Mouse (Mus musculus): ENCODE measurements at regions not wholly inside any gene's neighbourhood (a gene's known extent, or its start where the extent isn't known, plus 50 kb on each side); places are given as distances from the start of the nearest gene placed in this dataset.

DNA sequence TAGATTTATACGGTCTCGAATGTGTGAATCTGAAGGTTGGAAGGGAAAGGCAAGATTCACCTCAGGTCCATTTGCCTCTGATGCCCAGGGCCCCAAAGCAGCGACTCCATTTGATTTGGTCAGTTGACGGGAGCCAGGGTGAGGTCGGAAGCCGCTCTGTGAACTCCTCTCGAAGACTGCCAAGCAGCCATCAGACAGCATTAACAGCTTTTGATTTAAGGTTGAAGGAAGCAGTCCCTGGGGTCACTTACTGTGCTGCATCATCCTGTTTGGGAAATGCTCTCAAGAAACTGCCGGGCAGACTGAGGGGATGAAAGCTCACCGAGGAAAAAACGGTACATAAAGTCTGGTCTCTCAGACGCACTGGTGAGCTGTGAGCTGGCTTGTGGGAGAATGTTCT, 62.2 kb upstream of the Atrnl1 start:
- 76% methylated on average over 11 of the region's 11 CpGs for WGBS (ENCODE audit: insufficient replicate concordance)
- no peak overlapping the region for H3K4me3 ChIP-seq (ENCODE audit: low read depth, low read length)
- ATAC-seq (replicated peaks; ENCODE audit: insufficient number of reproducible peaks, low FRiP score, low TSS enrichment), result no peak

DNA sequence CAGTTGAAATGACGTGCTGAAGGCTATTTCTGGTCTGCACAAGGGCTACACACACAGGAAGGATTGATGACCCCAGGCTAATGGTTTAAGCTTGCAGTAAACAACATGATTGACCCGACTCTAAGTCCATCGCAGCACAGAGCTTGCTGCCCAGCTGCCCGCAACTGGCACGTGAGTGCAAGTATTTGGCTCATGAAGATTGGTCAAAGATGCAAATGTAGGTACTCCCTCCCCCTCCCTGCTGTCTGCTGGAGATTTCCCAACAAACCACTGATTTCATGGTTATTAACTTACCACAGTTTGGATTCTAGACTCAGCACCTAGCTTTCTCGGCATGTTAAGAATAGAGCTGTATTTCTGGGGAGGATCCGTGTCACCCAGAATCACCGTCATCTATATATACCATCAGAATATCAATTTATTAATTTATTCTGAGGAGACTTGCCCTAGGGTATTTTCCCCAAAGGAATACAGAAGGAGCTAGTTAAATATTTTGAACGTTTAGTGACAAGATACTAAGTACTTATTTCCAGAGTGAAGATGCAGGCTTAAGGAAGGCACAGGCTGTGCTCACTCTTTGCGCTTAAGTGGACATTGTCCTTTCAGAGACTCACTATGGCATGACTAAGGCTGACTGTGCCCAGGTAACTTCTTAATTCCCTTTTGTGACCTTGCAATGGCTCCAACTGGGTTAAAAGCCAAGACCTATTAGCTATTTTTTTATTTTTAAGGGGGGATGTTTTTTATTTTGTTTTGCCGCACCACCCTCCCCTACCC, 57.7 kb upstream of the Atrnl1 start:
- Histone ChIP-seq H3K4me1 (ENCODE audit: control insufficient read depth, insufficient read depth, low read length) (no peaks in the 10 kb centered on the region), H3K9ac (ENCODE audit: low read depth, low read length) (no peak overlapping the region), H3K36me3 (ENCODE audit: control insufficient read depth, insufficient read depth, low read length) (no peaks in the 10 kb centered on the region), H3K4me2 (no peak overlapping the region), H3K4me3 (ENCODE audit: low read depth, low read length) (no peak overlapping the region), H3K27ac (ENCODE audit: low read depth, low read length) (no peak overlapping the region), H3K27me3 (ENCODE audit: control insufficient read depth, insufficient read depth, low read length) (no peaks in the 10 kb centered on the region), H3K9me3 (replicated peaks; ENCODE audit: control insufficient read depth, low read length) (no peaks in the 10 kb centered on the region)
- 77% methylated on average over 11 of the region's 11 CpGs for WGBS (ENCODE audit: insufficient replicate concordance)
- ATAC-seq (replicated peaks; ENCODE audit: insufficient number of reproducible peaks, low FRiP score, low TSS enrichment), result no peak

More for the DNA sequence above, 62.2 kb upstream of the Atrnl1 start:
- H3K9me3 ChIP-seq (replicated peaks; ENCODE audit: control insufficient read depth, low read length), result no peaks in the 10 kb centered on the region
- no peak overlapping the region for H3K4me2 ChIP-seq
- no peaks in the 10 kb centered on the region for H3K27me3 ChIP-seq (ENCODE audit: control insufficient read depth, insufficient read depth, low read length)
- H3K36me3 ChIP-seq (ENCODE audit: control insufficient read depth, insufficient read depth, low read length), result no peaks in the 10 kb centered on the region
- H3K27ac ChIP-seq (ENCODE audit: low read depth, low read length), result no peak overlapping the region
- H3K4me1 ChIP-seq (ENCODE audit: control insufficient read depth, insufficient read depth, low read length), result 0 out of 2 replicates have a peak, but pooled peaks cover 2% of the 10 kb centered on the region
- H3K9ac ChIP-seq (ENCODE audit: low read depth, low read length), result no peak overlapping the region

DNA sequence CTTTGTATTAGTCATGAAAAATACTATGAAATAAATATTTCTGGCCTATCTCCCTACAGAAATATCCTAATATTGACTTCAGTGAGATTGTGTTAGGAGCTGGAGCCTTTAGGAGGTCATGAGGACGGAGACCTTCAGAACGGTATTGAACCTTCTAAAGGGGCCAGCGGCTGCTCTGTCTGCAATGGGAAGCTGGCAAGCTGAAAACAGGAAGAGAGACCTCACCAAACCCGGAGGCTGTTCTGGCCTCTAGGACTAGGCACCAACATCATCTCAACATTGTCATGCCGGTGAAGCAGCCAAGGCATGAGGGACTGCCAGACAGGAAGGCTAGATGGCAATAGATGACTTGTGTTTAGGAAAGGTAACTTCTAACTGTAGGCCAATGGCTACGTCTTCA, 56.7 kb upstream of the Atrnl1 start:
- Histone ChIP-seq H3K9ac (ENCODE audit: low read depth, low read length) (no peak overlapping the region), H3K4me3 (ENCODE audit: low read depth, low read length) (no peak overlapping the region), H3K27ac (ENCODE audit: low read depth, low read length) (no peak overlapping the region), H3K4me1 (ENCODE audit: control insufficient read depth, insufficient read depth, low read length) (no peaks in the 10 kb centered on the region), H3K36me3 (ENCODE audit: control insufficient read depth, insufficient read depth, low read length) (no peaks in the 10 kb centered on the region), H3K4me2 (no peak overlapping the region), H3K9me3 (replicated peaks; ENCODE audit: control insufficient read depth, low read length) (no peaks in the 10 kb centered on the region), H3K27me3 (ENCODE audit: control insufficient read depth, insufficient read depth, low read length) (no peaks in the 10 kb centered on the region)
- WGBS (ENCODE audit: insufficient replicate concordance), result 79% methylated on average over 6 of the region's 6 CpGs
- ATAC-seq (replicated peaks; ENCODE audit: insufficient number of reproducible peaks, low FRiP score, low TSS enrichment), result no peak

DNA sequence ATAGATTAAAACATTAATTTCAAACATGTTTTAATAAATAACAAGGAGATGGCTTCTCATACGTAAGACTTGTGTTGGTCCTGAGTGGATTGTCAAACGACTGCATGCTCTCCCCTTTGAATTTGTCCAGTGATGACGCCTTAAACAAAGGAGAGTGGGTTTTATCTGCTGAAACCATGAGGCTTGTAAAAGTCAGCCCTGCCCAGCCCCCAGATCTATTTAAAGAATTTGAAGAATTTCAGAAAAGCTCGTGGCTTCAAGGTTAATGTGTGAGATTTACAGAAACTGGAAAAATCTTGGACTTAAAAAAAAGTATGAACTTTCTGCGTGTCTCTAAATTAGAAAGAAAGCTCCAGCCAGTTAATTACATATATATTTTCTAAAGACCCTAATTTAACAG, 55.5 kb upstream of the Atrnl1 start:
- no peak for ATAC-seq (replicated peaks; ENCODE audit: insufficient number of reproducible peaks, low FRiP score, low TSS enrichment)
- no peak overlapping the region for H3K9ac ChIP-seq (ENCODE audit: low read depth, low read length)
- H3K4me1 ChIP-seq (ENCODE audit: control insufficient read depth, insufficient read depth, low read length), result no peaks in the 10 kb centered on the region
- H3K27ac ChIP-seq (ENCODE audit: low read depth, low read length), result no peak overlapping the region
- H3K27me3 ChIP-seq (ENCODE audit: control insufficient read depth, insufficient read depth, low read length), result no peaks in the 10 kb centered on the region
- no peak overlapping the region for H3K4me2 ChIP-seq
- no peaks in the 10 kb centered on the region for H3K9me3 ChIP-seq (replicated peaks; ENCODE audit: control insufficient read depth, low read length)
- WGBS (ENCODE audit: insufficient replicate concordance), result 25% methylated on average over 5 of the region's 5 CpGs
- H3K36me3 ChIP-seq (ENCODE audit: control insufficient read depth, insufficient read depth, low read length), result no peaks in the 10 kb centered on the region
- H3K4me3 ChIP-seq (ENCODE audit: low read depth, low read length), result no peak overlapping the region

DNA sequence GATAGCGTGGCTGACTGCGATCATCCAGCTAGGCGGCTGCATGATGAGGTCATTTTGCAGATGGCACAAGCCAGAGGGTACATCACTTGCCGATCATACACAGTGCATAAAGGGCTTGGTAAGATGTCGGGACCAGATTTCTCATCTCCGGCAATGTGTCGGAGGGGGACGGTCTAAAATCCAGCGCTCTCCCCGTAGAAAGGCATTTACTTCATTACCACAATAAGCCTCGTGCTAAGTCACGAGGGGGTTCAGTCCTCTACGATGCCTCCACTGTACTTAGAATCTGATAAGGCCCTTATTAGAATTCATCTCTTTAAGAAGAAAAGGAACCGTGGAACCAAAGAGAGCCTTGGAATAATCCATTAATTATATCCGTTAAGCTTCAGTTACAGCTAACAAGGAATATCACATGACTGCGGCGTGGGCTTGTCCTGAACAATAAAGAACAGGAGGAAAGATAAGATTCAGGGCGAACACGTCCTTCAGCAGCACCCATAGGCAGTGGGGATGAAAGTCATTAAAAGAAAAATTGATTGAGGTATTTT, 52.3 kb upstream of the Atrnl1 start:
- no peak for ATAC-seq (replicated peaks; ENCODE audit: insufficient number of reproducible peaks, low FRiP score, low TSS enrichment)
- Histone ChIP-seq H3K9ac (ENCODE audit: low read depth, low read length) (no peak overlapping the region), H3K4me3 (ENCODE audit: low read depth, low read length) (no peak overlapping the region), H3K4me2 (no peak overlapping the region), H3K27ac (ENCODE audit: low read depth, low read length) (no peak overlapping the region), H3K36me3 (ENCODE audit: control insufficient read depth, insufficient read depth, low read length) (no peaks in the 10 kb centered on the region), H3K4me1 (ENCODE audit: control insufficient read depth, insufficient read depth, low read length) (no peaks in the 10 kb centered on the region), H3K9me3 (replicated peaks; ENCODE audit: control insufficient read depth, low read length) (no peaks in the 10 kb centered on the region), H3K27me3 (ENCODE audit: control insufficient read depth, insufficient read depth, low read length) (no peaks in the 10 kb centered on the region)
- 82% methylated on average over 19 of the region's 19 CpGs for WGBS (ENCODE audit: insufficient replicate concordance)

DNA sequence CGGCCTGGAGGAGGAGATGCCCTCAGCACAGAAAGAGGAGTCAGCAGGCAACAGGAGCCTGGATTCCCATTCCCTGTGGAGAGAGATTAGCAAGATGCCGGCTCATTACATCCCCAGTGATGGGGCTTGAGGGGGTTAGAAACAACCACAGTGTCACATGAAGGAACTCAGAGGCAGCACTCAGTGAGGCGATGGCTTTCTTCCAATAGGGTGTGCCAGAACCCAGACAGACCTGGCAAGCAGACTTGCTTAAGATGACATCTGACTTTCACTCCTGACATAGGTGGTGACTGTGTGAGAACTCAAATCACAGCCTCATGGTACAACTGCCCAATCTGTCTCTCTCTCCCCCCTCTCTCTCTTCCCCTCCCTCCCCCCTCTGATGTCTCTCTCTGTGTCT, 50.1 kb upstream of the Atrnl1 start:
- no peaks in the 10 kb centered on the region for H3K9me3 ChIP-seq (replicated peaks; ENCODE audit: control insufficient read depth, low read length)
- no peak overlapping the region for H3K27ac ChIP-seq (ENCODE audit: low read depth, low read length)
- no peaks in the 10 kb centered on the region for H3K36me3 ChIP-seq (ENCODE audit: control insufficient read depth, insufficient read depth, low read length)
- H3K4me2 ChIP-seq, result no peak overlapping the region
- no peak for ATAC-seq (replicated peaks; ENCODE audit: insufficient number of reproducible peaks, low FRiP score, low TSS enrichment)
- no peak overlapping the region for H3K4me3 ChIP-seq (ENCODE audit: low read depth, low read length)
- no peaks in the 10 kb centered on the region for H3K4me1 ChIP-seq (ENCODE audit: control insufficient read depth, insufficient read depth, low read length)
- 36% methylated on average over 3 of the region's 3 CpGs for WGBS (ENCODE audit: insufficient replicate concordance)
- H3K9ac ChIP-seq (ENCODE audit: low read depth, low read length), result no peak overlapping the region
- no peaks in the 10 kb centered on the region for H3K27me3 ChIP-seq (ENCODE audit: control insufficient read depth, insufficient read depth, low read length)
